Mouse (Mus musculus) layer of hippocampus, adult 8-10 months (tissue): Measurements from ENCODE around the gene 2010109A12Rik. TPM values are rescaled to one million over a fixed set of nuclear protein-coding genes. Genes with fewer than 3 reads are reported as not detected.

ENCODE experiments used
- DNase-seq, 2 experiments: peaks; one replicate each; pipeline ENCODE4 v3.0.0; 2022; ENCODE audit warnings: low spot score in 2 of 2
- total RNA-seq, 4 experiments: library from RNA; stranded (reverse); gene quantifications; 2 replicates each; pipeline ENCODE4 v1.2.4; 2022

The 2010109A12Rik gene
- total RNA-seq, 4 experiments from 2014 or later = 1.1 to 1.3 (median 1.1) TPM

DNA sequence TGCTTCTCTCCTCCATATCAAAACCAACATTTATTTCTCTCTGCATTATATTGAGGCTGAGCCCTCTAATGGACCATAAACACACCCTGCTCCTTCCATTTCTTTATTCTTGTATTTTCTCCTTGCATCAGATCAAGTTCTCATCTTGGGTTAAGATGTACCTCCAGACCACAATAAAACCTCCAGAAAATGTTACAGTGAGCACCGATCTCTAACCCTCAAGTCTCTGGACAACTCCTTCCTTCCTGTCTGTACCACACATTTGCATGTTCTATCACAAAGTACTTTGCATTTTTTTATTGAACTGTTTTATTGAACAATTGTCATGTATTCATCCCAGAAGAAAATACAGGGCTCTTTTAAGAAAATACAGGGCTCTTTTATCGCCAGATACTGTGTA lies 23.2 kb downstream of the 2010109A12Rik start:
- no peak for DNase-seq

GRCm38 (mm10) chr5:93231721-93232120 lies 25.4 kb downstream of the 2010109A12Rik start:
- DNase-seq = no peak

- no peak for DNase-seq
These were observed 26.5 kb downstream of the 2010109A12Rik start for GRCm38 (mm10) chr5:93232838-93233237.

- no peak for DNase-seq
These were observed 27.8 kb downstream of the 2010109A12Rik start for GRCm38 (mm10) chr5:93234130-93234529.

DNA sequence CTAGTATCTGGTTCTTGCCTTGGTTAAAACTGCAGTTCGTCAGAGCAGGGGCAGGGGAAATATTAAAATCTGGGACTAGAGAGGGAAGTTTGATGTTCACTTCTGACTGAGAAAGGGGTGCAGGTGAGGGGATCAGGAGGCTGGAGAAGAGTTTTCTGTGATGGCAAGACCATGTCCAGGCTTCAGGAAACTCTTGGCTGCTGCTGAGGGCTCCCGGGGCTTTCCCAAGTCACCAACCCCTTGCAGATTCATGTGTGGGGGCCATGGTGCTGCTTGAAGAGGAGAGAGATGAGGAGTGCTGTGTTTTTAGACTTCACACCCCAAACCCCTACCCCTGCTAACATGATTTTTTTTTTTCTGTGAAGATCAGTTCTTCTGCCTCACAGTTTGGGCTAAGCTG lies 28.3 kb downstream of the 2010109A12Rik start:
- DNase-seq = no peak

GRCm38 (mm10) chr5:93235888-93236287 lies 29.6 kb downstream of the 2010109A12Rik start:
- peak; percentile 77 to 85 for DNase-seq

- no peak for DNase-seq
These were observed 30.2 kb downstream of the 2010109A12Rik start for GRCm38 (mm10) chr5:93236541-93236940.

- no peak for DNase-seq
These were observed 33.5 kb downstream of the 2010109A12Rik start for GRCm38 (mm10) chr5:93239590-93240544.

- DNase-seq = no peak
These were observed 39.0 kb downstream of the 2010109A12Rik start for GRCm38 (mm10) chr5:93245280-93245679.

GRCm38 (mm10) chr5:93249940-93250578 lies 43.7 kb downstream of the 2010109A12Rik start:
- DNase-seq = no peak

GRCm38 (mm10) chr5:93251001-93251760 lies 44.9 kb downstream of the 2010109A12Rik start:
- DNase-seq = no peak

DNA sequence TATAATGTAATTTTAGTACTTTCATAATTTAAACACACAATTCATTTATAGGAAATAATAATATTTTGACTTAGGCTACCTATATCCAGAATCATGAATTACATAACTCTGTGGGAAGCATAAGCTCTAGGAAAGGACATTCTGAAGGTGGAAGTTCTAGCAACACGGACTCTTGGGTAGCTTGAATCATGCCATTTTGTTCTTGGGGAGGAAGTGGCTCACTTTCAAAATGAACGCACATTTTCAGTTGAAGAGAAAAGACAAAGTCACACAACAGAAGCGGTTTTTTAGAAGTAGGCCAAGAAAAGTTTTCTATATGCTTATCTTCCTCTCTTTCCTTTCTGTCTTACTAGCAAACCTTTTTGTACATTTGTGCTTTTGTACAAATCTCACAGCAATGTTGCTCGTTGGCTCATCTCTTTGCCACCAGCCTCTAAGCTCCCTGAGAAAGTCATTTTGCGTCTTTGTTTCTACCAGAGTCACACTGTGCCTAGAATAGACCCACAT lies 49.5 kb downstream of the 2010109A12Rik start:
- DNase-seq = no peak

DNA sequence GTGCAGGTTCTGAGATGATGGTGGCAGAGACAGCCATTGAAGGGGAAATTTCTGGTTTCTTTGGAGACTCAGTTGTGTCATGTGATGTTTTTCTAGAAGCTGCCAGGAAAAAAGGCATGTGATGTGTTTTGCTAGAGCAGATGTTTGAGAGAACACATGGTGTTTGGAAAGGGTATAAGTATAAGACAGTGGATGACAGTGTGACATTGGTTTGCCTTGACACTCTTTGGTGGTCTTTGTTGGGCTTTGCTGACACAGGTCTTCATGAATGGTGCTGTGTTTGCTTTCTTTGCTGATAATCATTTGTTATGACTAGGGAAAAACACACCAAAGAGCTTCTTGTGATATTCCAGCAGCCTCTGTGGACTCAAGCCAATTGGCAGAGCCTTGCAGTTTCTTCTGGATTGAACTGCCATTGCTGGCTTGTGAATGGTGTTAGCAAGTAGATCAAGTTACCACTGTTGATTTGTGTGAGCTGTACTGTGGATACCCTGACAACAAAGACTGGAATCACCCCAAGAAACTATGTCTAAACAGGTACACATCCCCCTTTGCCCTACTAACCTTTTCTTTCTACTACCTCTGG lies 50.6 kb downstream of the 2010109A12Rik start:
- no peak for DNase-seq

DNA sequence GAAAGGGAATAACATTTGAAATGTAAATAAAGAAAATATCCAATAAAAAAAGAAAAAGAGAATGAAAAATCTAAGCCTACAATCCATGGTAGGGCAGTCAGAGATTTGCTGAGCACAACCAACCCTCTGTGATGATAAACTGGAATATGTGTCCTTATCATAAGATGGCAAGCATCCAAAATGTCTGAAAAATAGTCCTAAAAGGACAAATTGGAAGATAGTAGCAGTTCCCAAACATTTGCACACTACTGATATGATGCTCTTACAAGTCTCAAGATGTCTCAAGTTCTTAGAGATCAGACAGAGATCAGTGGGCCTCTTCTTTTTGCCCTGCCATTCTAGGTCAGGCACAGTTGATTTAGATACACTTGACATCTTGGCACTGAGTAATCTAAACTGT lies 53.0 kb downstream of the 2010109A12Rik start:
- DNase-seq = no peak

DNA sequence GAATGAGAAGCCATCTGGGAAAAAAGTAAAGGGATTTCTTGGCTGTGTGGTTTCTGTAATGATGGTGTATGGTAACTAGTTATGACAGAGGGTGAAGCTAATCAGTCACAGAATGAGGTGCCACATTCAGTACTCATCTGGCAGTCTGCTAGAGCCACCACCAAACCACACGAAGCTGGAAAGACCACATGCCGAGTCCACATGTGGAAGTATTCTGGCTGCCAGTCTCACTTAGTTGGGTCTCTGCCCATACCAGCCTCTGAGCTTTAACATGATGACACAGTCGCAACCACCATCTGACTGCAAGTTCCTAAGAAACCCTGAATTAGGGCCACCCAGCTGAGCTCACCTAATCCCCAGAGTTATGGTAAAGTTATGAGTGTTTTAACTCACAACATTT lies 54.7 kb downstream of the 2010109A12Rik start:
- DNase-seq = no peak

- DNase-seq = no peak
These were observed 56.4 kb downstream of the 2010109A12Rik start for GRCm38 (mm10) chr5:93262751-93263150.

Other genes with a start within 250 kb of the 2010109A12Rik start
- 1 to 10 TPM; 3.0 to 4.3 (median 3.7) TPM for gene Sowahb, start 161.5 kb upstream of the 2010109A12Rik start, total RNA-seq
- gene Sept11, start 113.1 kb upstream of the 2010109A12Rik start, total RNA-seq = 100 to 1,000 TPM; 105 to 119 (median 113) TPM
- 100 to 1,000 TPM; 245 to 256 (median 250) TPM for gene Ccni, start within 50 bp of the 2010109A12Rik start, total RNA-seq
- gene Ccng2, start 60.7 kb downstream of the 2010109A12Rik start, total RNA-seq = 10 to 100 TPM; 38.9 to 50.8 (median 45.3) TPM